Mouse (Mus musculus): ENCODE measurements around the gene Zfp148. TPM values are rescaled to one million over a fixed set of nuclear protein-coding genes. Genes with fewer than 3 reads are reported as not detected.
"Not testable (repeated sequence)": the region's sequence is repeated elsewhere in the genome, so short reads cannot be mapped to it uniquely, and the experiment has no call there.

The Zfp148 gene
- total RNA-seq, 2 experiments from 2014 or later, result 24.9 to 53.3 TPM

DNA sequence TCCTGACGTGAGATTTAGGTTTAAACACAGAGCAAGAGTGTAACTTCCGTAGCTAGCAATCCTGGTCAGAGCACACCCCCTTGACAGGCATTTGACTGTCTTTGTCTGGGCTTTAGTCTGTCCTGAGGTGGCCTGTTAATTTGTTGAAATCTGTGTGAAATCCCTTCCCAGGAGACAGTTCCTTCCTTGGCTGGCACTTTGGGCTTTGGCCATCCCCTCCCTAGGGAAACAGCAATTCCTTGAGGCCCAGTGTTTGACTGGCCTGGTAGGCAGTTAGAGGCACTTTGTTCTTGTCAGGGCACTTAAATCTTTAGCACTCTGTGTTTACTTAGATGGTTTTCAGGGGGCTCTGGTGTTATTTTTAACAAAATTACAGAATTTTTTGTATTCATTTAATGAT is 73.7 kb downstream of the Zfp148 start:
- no peak for ATAC-seq (ENCODE audit: poor library complexity, severe bottlenecking)

DNA sequence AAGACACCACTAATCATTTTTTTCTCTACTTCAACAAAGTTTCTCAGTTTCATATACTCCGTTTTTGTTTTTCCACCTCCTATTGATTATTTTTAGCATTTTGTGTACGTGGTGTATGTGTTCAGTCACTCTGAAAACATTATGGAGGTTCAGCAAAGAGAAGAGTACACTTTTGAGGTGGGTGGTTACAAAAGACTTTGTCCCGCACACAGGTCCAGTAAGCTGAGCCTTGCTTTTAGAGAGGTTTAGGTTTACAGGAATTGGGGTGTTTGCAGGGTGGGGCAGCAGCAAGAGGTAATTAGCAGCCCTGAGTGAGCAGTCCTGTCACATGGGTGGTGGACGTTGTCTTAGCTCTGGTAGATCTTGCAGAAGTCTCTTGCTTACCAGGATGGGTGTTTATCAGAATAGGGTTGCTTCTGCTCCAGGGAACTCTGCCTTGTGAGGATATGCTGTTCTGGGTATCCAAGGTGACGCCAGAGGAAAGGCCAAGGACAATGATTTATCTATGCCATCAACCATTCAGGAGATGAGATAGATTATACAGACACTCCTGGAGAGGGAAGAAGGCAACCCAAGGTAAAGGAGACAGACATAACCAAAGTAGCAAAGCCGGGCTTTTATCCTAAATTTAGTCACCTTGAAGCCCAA is 74.8 kb downstream of the Zfp148 start:
- ATAC-seq (ENCODE audit: poor library complexity, severe bottlenecking), result no peak

DNA sequence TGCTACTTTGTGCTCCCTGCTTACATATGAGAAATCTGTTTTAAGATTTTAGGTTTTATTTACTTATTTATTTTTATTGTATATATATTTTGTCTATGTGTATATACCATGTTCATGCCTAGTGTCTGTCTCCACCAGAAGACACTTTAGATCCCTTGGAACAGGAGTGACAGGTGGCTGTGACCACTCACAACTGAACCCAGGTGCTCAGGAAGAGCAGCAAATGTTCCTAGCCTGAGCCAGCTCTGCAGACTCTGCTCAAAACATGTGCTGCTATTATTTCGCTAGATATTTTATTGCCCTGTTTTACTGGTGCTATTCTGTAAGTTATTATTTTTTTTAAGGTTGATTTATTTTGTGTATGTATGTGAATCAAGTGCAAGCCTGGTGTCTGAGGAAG is 78.5 kb downstream of the Zfp148 start:
- no peak for ATAC-seq (ENCODE audit: poor library complexity, severe bottlenecking)

DNA sequence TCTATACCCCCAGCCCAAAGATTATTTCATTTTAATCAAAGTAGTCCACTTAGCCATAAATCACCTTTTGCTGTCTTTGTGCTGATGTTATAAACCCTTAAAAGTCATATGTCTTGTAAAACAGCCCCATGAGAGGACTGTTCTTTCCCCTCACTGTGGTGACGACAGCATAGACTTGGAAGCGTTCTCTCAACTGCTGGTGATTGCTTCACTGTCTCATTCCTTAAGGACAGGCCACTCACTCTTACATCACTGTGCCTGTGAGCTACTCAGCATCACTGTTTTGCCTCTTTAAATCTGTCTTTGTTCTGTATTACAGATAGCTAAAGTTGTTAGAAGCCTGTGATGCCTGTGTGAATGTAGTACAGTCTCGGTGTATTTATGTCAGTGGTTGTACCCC is 80.8 kb downstream of the Zfp148 start:
- no peak for ATAC-seq (ENCODE audit: poor library complexity, severe bottlenecking)

DNA sequence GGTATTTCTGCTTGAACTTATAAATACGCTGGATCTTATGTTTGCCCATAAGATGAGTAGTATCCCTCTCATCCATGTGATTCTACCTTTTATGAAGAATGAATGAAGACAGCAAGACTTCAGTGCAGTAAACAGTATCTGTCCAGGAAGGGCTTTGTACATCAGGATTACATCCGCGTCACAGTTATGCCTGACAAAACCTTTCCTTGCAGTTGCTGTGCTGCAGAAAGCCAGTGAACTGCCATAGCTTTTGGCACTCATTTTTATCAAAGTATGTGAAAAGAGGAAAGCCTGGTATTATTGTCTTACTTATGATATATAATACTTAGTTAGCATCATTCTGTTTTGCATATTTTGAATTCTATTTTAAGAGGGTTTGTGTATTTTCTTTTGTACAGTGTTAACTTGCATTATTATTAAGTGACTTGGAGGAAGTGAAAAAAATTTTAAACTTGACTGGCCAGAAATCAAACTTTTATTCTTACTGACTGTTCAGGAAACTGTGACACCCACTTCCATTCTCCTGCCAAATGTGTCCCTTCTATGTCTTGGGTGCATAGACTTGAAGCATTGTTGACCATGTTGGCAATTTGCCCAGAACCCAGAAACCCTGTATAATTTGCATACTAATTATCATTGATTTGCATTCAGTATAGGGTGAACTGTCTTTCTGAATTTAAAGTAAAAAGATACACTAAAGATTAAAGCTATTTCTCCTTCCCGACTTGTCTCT is 84.0 kb downstream of the Zfp148 start:
- no peak for ATAC-seq (ENCODE audit: poor library complexity, severe bottlenecking)

DNA sequence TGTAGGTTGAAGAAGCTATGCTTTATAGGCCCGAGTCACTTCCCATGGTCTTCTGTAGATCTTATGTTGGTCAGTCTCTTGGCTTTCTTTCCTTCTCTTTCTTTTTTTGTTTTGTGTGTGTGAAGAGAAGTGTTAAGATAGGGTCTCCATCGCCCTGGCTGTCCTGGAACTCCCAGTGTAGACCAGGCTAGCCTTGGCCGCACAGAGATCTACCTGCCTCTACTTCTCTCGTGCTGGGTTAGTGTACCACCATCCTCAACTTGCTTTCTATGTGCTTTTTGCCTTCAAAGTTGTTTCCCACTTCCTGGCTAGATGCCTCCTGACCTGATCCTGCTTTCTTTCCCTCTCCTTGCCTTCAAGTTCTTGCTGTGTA is 84.6 kb downstream of the Zfp148 start:
- no peak for ATAC-seq (ENCODE audit: poor library complexity, severe bottlenecking)

DNA sequence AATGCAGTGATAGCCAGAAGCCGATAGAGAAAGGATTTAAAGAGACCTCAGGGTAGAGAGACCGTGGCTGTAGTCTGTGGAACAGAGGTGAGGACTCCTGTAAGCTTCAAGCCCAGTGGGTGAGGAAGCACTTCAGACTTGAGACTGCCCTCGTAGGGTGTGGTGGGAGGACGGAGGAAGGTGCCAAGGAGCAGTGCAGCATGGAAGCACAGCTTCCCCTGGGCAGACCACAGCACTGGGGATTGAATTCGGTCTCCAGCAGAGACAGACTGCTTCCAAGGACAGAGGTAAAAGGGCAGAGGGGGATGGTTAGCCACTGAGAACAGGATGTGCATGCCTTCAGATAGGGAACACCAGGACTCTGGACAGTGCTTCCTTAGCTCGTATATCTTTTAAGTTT is 86.8 kb downstream of the Zfp148 start:
- no peak for ATAC-seq (ENCODE audit: poor library complexity, severe bottlenecking)

DNA sequence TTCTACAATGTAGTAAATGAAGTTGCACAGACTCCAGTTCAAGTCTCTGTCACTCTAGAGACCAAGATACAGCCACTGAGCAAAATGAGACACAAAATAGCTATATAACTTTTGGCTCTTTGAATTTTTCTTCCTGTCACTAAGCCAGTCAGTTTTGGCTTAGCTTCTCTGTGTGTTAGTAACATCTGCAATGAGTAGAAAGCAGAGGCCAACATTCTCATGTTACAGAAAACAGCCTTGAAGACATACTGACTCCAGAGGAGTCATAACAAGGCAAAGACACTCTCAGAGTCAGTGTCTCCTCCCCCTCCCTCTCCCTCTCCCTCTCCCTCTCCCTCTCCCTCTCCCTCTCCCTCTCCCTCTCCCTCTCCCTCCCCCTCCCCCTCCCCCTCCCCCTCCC is 89.3 kb downstream of the Zfp148 start:
- no peak for ATAC-seq (ENCODE audit: poor library complexity, severe bottlenecking)

DNA sequence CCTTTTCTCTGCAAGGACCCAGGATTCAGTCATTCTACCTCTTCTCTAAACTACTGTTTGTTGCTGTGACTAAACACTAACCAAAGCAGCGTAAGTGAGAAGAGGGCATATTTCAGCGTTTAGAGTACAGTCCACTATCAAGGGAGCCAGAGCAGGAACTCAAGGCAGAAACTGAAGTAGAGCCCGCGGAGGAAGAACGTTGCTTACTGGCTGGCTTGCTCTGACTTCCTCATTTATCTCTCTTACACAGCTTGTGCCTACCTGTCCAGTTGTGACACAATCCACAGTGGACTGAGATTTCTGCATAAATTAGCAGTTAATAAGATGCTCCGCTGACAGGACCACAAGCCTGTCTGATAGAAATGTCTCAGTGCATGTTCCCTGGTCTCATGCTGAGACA is 93.7 kb downstream of the Zfp148 start:
- ATAC-seq (ENCODE audit: poor library complexity, severe bottlenecking), result peak; percentile 47

DNA sequence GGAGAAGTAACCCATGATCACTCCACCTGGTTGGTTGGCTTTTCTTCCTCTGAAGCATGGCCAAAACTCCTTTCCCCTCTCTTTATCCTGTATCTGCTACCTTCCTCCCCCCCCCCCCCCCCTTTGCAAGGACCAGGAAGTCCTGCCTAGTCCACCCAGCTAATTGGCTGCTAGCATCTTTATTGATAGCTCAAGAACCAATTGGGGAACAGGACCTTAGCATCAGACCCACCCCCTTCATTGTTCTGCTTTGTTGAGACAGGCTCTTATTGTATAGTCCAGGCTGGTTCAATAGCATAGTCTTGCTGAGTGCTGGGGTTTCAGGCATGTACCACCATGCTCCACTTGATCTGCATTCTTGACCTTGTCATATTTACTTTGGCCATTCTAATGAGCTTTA is 99.3 kb downstream of the Zfp148 start:
- peak; percentile 24; the same call in 1 of the 2 replicates for ATAC-seq (ENCODE audit: poor library complexity, severe bottlenecking)

DNA sequence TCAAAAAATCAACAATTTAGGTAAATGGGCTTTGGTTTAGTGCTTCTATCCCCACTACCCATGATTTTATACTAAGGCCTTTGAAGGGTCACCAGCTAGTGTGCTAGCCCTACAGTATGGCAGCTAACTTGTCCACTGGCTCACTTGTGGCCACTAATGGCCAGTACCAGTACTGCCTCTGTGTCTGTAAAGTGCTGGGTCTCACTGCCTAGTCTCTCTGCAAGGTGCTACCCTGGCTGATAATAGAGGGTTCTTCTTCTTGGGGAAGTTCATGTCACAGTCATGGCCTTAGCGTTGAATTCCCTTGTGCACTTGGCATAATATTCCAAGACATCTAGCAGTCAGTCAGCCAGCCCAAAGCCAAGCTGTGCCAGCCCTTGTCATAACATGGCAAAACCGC is 100.5 kb downstream of the Zfp148 start:
- ATAC-seq (ENCODE audit: poor library complexity, severe bottlenecking), result peak; percentile 67

DNA sequence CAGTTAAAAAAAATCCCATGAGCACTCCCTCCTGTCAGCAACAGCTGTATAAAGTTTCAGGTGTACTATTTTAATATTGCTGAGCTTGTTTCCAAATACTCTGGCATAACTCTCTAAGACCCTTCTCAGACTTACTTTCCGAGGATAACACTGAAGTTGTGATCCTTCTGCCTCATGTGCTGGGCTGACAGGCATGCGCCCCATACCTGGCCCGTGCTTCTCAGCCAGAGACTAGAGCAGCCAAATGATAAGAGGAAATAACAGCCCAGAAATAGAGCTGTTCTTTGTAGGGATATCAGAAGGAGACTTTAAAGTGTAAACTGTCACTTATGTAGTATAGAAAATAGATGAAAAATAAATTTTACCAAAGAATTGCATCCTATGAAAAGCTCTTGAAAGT is 101.7 kb downstream of the Zfp148 start:
- ATAC-seq (ENCODE audit: poor library complexity, severe bottlenecking), result no peak

DNA sequence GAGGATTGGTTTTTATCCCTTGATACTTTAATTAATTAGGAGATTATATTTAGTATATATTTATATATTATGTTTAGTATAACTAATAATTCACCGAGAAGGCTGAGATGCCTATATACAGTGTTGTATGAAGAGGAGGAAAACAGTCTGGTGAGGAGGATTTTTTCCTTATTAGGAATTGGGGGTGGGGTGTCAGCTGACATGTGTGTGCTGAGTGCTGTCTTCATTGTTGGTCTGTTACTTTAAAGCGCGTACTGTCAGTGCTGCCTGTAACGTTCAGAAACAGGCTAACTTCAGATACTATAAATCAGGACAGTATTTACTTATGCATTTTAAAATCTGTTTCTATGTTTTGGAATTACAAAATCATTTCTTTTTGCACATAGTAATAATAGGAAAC is 107.1 kb downstream of the Zfp148 start:
- no peak for ATAC-seq (ENCODE audit: poor library complexity, severe bottlenecking)

DNA sequence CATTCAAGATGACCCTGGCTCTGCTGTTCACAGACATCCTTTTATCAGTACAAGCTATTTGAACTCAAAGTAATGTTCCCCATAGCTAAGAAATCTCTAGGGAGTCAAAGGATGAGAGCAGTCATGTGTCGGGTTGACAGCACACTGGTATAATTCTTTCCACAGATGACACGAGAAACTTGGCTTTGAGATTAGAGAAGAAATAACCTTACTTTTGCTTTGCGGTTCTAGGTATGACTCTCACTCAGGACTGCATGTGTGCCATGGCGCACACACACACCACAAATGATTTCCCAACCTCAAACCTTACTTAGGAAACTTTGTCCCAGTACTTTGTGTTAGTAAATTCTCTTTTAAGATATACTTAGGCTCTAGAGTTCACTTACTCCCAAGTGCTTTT is 113.7 kb downstream of the Zfp148 start:
- no peak for ATAC-seq (ENCODE audit: poor library complexity, severe bottlenecking)

DNA sequence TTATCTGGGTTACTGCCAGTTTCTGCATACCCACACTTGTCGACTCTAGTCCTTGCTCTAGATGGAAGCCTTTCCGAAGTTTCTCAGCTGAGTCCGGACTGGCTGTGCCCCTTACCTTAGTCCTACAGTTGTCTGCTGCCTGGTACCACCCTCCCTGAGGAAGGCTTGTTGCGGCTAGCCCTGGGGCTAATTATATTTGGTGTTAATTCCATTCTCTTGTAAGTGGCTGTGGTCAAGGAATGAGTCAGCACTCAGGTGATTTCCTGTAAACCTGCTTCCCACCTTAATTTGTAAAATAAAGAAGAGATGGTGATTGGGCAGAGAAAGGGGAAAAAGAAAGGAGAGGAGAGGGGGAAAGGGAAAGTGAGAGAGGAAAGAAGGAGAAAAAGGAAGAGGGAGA is 127.4 kb downstream of the Zfp148 start:
- no peak for ATAC-seq (ENCODE audit: poor library complexity, severe bottlenecking)

DNA sequence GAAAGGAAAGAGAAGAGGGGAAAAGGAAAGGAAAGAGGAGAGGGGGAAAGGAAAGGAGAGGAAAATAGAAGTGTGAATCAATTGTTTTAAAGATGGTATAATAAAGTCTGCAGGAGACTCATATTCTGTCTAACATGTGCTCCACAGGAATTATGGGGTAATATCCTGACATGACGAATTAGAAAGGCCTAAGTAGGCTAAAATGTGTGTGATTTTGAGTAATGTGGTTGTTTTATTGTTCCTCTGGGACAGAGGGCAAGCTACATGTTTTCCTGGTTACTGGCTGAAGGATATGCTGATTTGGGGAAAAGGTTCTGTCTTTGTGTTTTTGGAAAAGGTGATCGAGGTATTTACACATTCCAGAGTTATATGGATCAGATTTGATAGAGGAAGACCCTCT is 128.6 kb downstream of the Zfp148 start:
- ATAC-seq (ENCODE audit: poor library complexity, severe bottlenecking), result not testable (repeated sequence)

DNA sequence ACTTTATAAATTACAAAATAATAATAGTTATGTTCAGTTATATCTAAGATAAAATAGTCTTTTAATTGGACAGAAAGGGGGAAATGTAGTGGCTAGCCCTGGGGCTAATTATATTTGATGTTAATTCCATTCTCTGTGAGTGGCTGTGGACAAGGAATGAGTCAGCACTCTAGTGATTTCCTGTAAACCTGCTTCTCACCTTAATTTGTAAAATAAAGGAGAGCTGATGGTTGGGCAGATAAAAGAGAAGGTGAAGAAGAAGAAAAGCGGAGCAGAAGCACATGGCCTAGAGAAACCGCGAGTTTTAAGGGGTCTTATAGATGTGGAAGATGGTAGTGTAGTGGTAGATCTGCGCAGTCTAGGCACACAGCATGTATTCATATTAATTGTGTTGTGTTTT is 130.2 kb downstream of the Zfp148 start:
- ATAC-seq (ENCODE audit: poor library complexity, severe bottlenecking), result not testable (repeated sequence)

DNA sequence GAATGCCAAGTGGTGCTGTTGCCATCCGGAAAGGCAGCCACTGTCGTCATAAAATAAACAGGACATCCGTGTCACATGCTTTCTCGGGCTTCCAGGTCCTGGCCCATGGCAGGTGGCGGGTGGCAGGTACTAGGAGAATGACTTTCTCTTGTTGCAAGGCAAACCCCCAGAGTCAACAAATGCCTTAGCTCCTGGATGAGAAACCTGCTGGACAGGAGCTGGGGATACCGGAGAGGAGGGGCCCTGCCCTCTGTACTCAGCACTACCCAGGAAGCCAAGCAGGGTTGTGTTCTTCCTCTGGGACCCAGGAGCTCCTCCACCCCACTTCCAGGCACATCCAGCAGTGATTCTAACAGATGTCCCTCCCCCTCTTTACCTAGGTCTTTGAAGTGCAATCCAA is 131.9 kb downstream of the Zfp148 start:
- ATAC-seq (ENCODE audit: poor library complexity, severe bottlenecking), result no peak

DNA sequence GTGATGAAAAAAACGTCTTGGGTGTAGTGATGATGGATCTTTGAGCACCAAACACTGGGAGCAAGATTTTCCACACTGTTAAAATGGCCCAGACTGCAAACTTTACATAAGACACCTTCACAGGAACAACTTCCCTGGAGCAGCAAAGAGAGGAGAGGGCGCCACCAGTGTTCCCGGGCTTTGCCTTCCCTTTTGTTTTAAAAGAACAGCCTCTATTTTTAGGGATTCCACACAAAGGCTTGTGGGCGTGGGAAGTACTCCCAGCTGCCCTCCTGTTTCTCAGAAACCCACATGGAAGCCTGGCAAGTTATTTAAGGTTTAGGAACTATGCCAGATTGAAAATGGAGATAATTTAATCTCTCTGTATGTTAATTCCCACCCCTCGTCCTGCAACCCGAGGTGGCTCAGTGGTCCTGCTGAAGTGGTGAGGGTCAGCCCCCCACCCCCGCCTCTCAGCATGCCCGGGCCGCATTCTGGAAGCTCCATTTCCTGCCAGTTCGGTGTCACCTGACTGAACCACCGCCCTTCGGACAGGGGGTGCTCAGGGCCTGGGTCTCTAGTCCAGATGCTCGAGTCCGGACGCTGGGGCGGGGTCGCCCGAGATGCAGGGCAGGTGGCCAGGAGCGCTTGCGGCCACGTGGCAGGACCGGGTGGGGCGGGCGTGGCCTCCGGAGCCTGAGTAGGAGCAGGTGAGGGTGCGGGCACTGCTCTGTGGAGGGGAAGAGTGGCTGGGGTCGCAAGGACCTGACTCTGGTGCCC is 136.3 kb downstream of the Zfp148 start, which contains the start of gene Slc12a8:
Gene Slc12a8, plus strand, starts transcription at position 522 of the 759 bp plus-strand sequence.
- ATAC-seq (ENCODE audit: poor library complexity, severe bottlenecking), result no peak

DNA sequence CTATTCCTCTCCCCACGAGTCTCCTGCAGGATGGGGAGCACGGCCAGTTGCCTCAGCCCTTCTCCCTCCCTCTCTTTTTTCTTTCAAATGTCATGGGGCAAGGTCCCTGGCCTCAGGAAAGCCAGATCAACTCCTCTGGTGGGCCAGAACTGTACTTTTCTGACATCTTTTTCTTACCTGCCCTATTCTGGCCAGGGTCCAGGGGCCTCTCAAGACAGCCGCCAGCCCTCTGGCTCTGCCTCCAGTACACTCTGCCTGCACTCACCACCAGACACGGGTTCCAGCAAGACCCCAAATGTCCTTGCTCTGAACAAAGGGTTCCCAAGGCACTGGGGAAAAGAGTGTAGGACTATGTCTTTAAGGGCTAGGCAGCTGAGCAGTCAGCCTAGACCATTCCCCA is 137.0 kb downstream of the Zfp148 start:
- ATAC-seq (ENCODE audit: poor library complexity, severe bottlenecking), result no peak

DNA sequence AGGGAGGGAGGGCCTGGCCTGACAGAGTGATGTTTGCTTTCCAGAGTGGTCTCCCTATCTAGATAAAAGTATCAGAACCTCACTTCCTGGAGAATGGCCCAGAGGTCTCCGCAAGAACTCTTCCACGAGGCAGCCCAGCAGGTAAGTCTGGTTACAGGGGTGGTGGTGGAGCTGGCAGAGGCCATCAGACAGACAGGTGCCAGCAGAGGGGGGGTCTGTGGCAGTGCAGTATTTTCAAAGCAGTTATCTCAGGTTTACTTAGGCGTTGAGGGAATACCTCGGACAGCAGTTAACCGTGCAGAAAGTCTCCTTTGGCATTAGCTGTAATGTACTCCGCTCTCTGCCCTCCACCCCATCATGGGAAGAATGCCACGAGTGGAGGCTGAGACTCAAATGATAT is 137.6 kb downstream of the Zfp148 start:
- ATAC-seq (ENCODE audit: poor library complexity, severe bottlenecking), result no peak

Measured in megakaryocyte, adult 5-6 weeks (primary cell).